Mouse (Mus musculus) c-Kit-negative CD71-positive TER-119-positive erythroid progenitor cells, embryonic 14.5 days (primary cell): Measurements from ENCODE around the gene Rbm20.
A peak's percentile ranks its signal among the peaks of the same experiment; 100 is the strongest.
"Not testable (repeated sequence)": the region's sequence is repeated elsewhere in the genome, so short reads cannot be mapped to it uniquely, and the experiment has no call there.

ENCODE experiments used
- DNase-seq: peaks from one replicate; pipeline ENCODE4 v3.0.0-alpha.2; 2013; ENCODE audit warnings: low read depth, low spot score

Rbm20 gene

DNA sequence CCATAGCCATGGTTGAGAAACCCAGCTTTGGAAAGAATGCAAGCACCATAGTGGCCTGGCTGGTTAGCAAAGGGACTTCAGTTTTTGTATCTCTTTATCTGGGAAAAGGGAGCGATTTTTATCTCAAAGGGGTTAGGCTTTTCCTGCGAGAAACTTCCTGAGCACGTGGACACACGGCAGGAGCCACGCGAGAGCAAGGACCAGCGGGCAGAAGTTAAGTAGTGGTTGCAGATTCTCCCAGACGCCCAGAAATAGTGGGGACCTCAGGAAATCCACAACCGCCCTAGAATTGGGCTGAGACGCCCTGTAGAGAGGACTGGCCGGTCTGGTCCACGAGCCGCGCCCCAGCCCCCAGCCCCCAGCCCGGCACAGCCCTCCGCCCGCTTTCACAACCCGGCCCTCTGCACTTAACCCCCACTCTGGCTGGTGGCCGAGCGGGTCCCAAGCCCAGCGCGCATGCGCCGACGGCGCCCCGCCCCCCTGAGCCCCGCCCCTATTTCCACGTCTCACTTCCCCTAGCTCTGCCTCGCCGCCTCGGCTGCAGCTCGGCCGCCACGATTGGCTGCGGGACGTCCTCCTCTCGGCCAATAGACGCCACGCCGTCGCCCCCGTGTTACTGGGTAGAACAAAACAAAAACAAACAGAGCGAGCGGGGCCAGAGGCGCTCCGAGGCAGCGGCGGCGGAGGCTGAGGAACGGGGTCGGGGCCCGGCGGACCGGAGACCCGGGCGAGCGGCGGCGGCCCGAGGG lies 225.8 kb downstream of the Rbm20 start:
- DNase-seq, result peak; percentile 91

GRCm38 (mm10) chr19:53903507-53904321 lies 226.6 kb downstream of the Rbm20 start:
- DNase-seq, result no peak

DNA sequence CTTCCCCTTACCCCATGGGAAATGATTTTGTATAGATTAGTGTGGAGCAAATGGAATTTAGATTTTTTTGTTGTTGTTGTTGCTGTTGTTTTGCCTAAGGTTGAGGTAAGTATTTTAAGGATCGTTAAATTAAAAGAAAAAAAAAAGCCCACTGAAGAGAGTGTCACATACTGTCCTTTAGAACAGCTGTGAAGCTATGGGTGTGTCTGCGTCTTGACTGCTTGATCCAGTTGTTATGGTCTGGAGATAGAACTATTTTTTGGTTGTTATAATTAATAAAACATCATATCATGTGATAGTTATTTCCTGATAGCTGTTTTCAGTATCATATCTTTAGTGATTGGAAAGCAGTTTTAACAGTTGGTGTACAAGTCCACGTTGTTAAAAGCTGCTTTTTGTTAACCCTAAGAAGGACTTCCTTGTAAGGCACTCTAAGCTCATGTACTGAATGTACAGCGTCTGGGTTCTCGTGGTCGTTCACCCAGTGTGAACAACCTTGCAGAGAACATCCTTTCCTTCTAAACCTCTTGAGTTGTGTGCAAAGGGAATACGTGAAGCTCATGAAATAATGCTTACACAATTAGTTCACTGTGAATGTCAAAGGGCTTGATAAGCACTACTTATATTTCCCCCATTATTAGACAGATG lies 227.9 kb downstream of the Rbm20 start:
- no peak for DNase-seq

DNA sequence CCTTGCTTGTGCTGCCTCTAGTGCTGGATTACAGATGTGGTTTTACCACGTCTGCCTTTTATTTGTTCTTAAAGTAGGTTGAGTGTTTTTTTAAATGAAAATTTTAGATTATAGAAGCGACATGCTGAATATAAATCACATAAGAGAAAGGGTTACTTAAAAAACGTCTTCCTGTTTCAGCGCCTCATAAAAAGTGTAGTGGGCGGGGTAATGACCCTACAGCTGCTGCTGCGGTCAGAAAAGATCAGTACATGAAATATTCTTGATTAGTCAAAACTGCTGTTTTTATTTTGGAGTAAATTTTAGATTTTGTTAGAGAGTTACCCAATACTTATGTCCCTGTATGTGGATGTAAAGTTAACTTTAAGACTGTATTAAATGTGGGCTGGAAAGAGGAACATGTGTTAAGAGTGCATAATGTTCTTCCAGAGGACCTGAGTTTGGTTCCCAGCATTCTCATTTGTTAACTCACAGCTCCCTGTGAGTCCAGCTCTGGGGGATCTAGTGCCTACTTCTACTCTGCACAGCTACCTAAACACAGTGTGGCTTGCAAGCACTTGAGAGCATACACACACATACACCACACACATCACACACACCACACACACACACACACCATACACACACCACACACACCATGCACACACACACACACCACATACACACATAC lies 229.1 kb downstream of the Rbm20 start:
- DNase-seq, result no peak

DNA sequence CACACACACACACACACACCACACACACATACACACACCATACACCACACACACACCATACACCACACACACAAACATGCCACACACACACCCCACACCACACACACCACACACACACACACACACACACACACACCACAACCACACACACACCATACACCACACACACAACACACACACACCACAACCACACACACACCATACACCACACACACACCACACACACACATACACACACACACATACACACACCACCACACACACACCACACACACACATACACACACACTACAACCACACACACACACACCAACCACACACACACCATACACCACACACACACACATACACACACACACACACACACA lies 229.6 kb downstream of the Rbm20 start:
- not testable (repeated sequence) for DNase-seq

- DNase-seq, result no peak
These were observed 237.8 kb downstream of the Rbm20 start for GRCm38 (mm10) chr19:53914950-53915349.
